Mouse (Mus musculus) midbrain, postnatal 0 days (tissue): ENCODE measurements around the gene Gp1bb. TPM values are rescaled to one million over a fixed set of nuclear protein-coding genes. Genes with fewer than 3 reads are reported as not detected.

ENCODE experiments used
- ATAC-seq: fragments of 200-750 bp; cut with Nextera tagmentation; 2 replicates; pipeline ENCODE4 v1.8.0; 2017; ENCODE audit warnings: moderate number of reproducible peaks, mild to moderate bottlenecking, moderate TSS enrichment, moderate library complexity; ENCODE audit not compliant: low FRiP score
- DNase-seq: peaks from one replicate; pipeline ENCODE4 v3.0.0-alpha.2; 2015; ENCODE audit warnings: low spot score
- H3K27ac ChIP-seq: fragments of 300-500 bp; sonication (generic); 2 replicates; pipeline ENCODE4 v1.5.1; 2014; ENCODE audit warnings: low read depth, mild to moderate bottlenecking, low read length, mixed read lengths
- H3K27me3 ChIP-seq: fragments of 300-500 bp; sonication (generic); 2 replicates; pipeline ENCODE4 v1.6.1; 2014; ENCODE audit warnings: low read length, control low read depth, mixed read lengths; ENCODE audit not compliant: insufficient read depth
- H3K36me3 ChIP-seq: fragments of 300-500 bp; sonication (generic); 2 replicates; pipeline ENCODE4 v1.6.1; 2014; ENCODE audit warnings: low read length, control low read depth, mixed read lengths; ENCODE audit not compliant: insufficient read depth
- H3K4me1 ChIP-seq: fragments of 300-500 bp; sonication (generic); 2 replicates; pipeline ENCODE4 v1.6.1; 2014; ENCODE audit warnings: mild to moderate bottlenecking, control low read depth, antibody characterized with exemption, low read length, mixed read lengths; ENCODE audit not compliant: insufficient read depth
- H3K4me2 ChIP-seq: fragments of 300-500 bp; sonication (generic); 2 replicates; pipeline ENCODE4 v1.6.1; 2014; ENCODE audit warnings: low read depth, mild to moderate bottlenecking, low read length, mixed read lengths; ENCODE audit not compliant: poor library complexity, severe bottlenecking
- H3K4me3 ChIP-seq: fragments of 300-500 bp; sonication (generic); 2 replicates; pipeline ENCODE4 v1.5.1; 2014; ENCODE audit warnings: low read depth, mild to moderate bottlenecking, low read length, moderate library complexity
- H3K9ac ChIP-seq: fragments of 300-500 bp; sonication (generic); replicated peaks from 2 replicates; pipeline ENCODE4 v1.6.1; 2014; ENCODE audit warnings: mild to moderate bottlenecking, low read length, moderate library complexity, mixed read lengths; ENCODE audit not compliant: poor library complexity, severe bottlenecking
- H3K9me3 ChIP-seq: fragments of 300-500 bp; sonication (generic); 2 replicates; pipeline ENCODE4 v1.6.1; 2016; ENCODE audit warnings: low read length, control low read depth
- CTCF ChIP-seq: IDR thresholded peaks from 2 replicates; pipeline ENCODE4 v1.5.1; 2016; ENCODE audit warnings: antibody characterized with exemption, mild to moderate bottlenecking
- WGBS: fragments of 180-500 bp; shearing (Covaris S2); extraction: QIAGEN DNeasy Blood & Tissue Kit; methylation state at CpG from one replicate; pipeline ENCODE4 v1.1.7; 2014; 5-methylcytosine and 5-hydroxymethylcytosine counted together
- polyA plus RNA-seq: library from polyadenylated mRNA; unstranded; fragments of >200 nt; fragmentation: Nextera tagmentation; extraction: Ambion mirVana; gene quantifications from 2 replicates; pipeline ENCODE4 v1.2.1, GENCODE M21; 2015
- total RNA-seq: library from RNA; depleted of rRNA; stranded (reverse); fragments of >200 nt; gene quantifications from 2 replicates; pipeline ENCODE4 v1.2.3, GENCODE M21; 2014

Gp1bb gene
- total and polyA plus RNA-seq, 2 experiments from 2014 or later = 11.6 to 28.6 TPM

GRCm38 (mm10) chr16:18583169-18583568 is 39.0 kb downstream of the Gp1bb start:
- no peak for TF ChIP-seq CTCF
- ATAC-seq = no peak
- WGBS = 18% methylated on average over 10 of the region's 10 CpGs
- H3K27ac ChIP-seq = no peak overlapping the region
- peaks cover 12% of the 10 kb centered on the region; the same call in 1 of the 2 replicates for H3K4me1 ChIP-seq
- H3K27me3 ChIP-seq = peaks cover 67% of the 10 kb centered on the region
- no peaks in the 10 kb centered on the region for H3K9me3 ChIP-seq
- H3K36me3 ChIP-seq = no peaks in the 10 kb centered on the region
- no peak overlapping the region for H3K9ac ChIP-seq
- H3K4me3 ChIP-seq = no peak overlapping the region
- no peak overlapping the region for H3K4me2 ChIP-seq
- DNase-seq = no peak

GRCm38 (mm10) chr16:18582426-18583148 is 39.6 kb downstream of the Gp1bb start:
- H3K9me3 ChIP-seq = no peaks in the 10 kb centered on the region
- H3K9ac ChIP-seq = no peak overlapping the region

GRCm38 (mm10) chr16:18581623-18582205 is 40.5 kb downstream of the Gp1bb start:
- H3K9me3 ChIP-seq = no peaks in the 10 kb centered on the region
- no peak overlapping the region for H3K27ac ChIP-seq
- H3K27me3 ChIP-seq = peaks cover 59% of the 10 kb centered on the region
- H3K36me3 ChIP-seq = no peaks in the 10 kb centered on the region
- H3K4me3 ChIP-seq = peak overlapping the region; percentile 40
- ATAC-seq (peak; percentile 38), DNase-seq (no peak)
- peaks cover 11% of the 10 kb centered on the region; the same call in 1 of the 2 replicates for H3K4me1 ChIP-seq
- WGBS = 1% methylated on average over 61 of the region's 66 CpGs
- peak overlapping the region; percentile 56 for H3K4me2 ChIP-seq
- H3K9ac ChIP-seq = peak overlapping the region; percentile 29; the same call in 1 of the 2 replicates
- no peak for TF ChIP-seq CTCF

More at GRCm38 (mm10) chr16:18582426-18583148, 39.6 kb downstream of the Gp1bb start:
- Histone ChIP-seq H3K36me3 (no peaks in the 10 kb centered on the region), H3K27ac (no peak overlapping the region), H3K4me3 (peak overlapping the region; percentile 40), H3K27me3 (peaks cover 61% of the 10 kb centered on the region), H3K4me2 (peak overlapping the region; percentile 56), H3K4me1 (peaks cover 12% of the 10 kb centered on the region; the same call in 1 of the 2 replicates)
- 0 out of 2 replicates have a peak, but pooled peaks have one; percentile 5 for ATAC-seq
- DNase-seq = no peak
- TF ChIP-seq CTCF = no peak
- WGBS = 2% methylated on average over 59 of the region's 67 CpGs

- peak overlapping the region; percentile 56 for H3K4me2 ChIP-seq
- TF ChIP-seq CTCF = no peak
- no peak overlapping the region for H3K27ac ChIP-seq
- 0 out of 2 replicates have a peak, but pooled peaks cover 7% of the 10 kb centered on the region for H3K4me1 ChIP-seq
- no peaks in the 10 kb centered on the region for H3K36me3 ChIP-seq
- ATAC-seq (no peak), DNase-seq (no peak)
- WGBS = 6% methylated on average over 21 of the region's 21 CpGs
- H3K9ac ChIP-seq = no peak overlapping the region
- peak overlapping the region; percentile 40 for H3K4me3 ChIP-seq
- H3K9me3 ChIP-seq = no peaks in the 10 kb centered on the region
- H3K27me3 ChIP-seq = peaks cover 57% of the 10 kb centered on the region
Observed at GRCm38 (mm10) chr16:18581050-18581622, 41.1 kb downstream of the Gp1bb start.

- H3K9me3 ChIP-seq = no peaks in the 10 kb centered on the region
- peaks cover 49% of the 10 kb centered on the region for H3K27me3 ChIP-seq
- H3K4me2 ChIP-seq = no peak overlapping the region
- no peak overlapping the region for H3K4me3 ChIP-seq
- H3K9ac ChIP-seq = no peak overlapping the region
- DNase-seq (no peak), ATAC-seq (no peak)
- no peaks in the 10 kb centered on the region for H3K36me3 ChIP-seq
- H3K4me1 ChIP-seq = 0 out of 2 replicates have a peak, but pooled peaks cover 7% of the 10 kb centered on the region
- peak; percentile 36; the same call in 1 of the 2 replicates for TF ChIP-seq CTCF
- H3K27ac ChIP-seq = no peak overlapping the region
- WGBS = 34% methylated on average over 2 of the region's 2 CpGs
Observed at GRCm38 (mm10) chr16:18580389-18580788, 41.8 kb downstream of the Gp1bb start.
